Mouse (Mus musculus) liver, embryonic 13.5 days (tissue): ENCODE data around the gene Stxbp5. TPM values are rescaled to one million over a fixed set of nuclear protein-coding genes. Genes with fewer than 3 reads are reported as not detected.

Experiments used
- ATAC-seq: fragments of 200-750 bp; cut with Nextera tagmentation; 2 replicates; pipeline ENCODE4 v1.8.0; 2017; ENCODE audit warnings: low read depth, mild to moderate bottlenecking, moderate number of reproducible peaks, moderate library complexity
- DNase-seq: peaks from one replicate; pipeline ENCODE4 v3.0.0; 2022
- H3K27ac ChIP-seq: fragments of 300-500 bp; sonication (generic); 2 replicates; pipeline ENCODE4 v1.5.1; 2015; ENCODE audit warnings: moderate library complexity, mild to moderate bottlenecking, inconsistent platforms
- H3K27me3 ChIP-seq: fragments of 300-500 bp; sonication (generic); 2 replicates; pipeline ENCODE4 v1.6.1; 2015; ENCODE audit warnings: mild to moderate bottlenecking, inconsistent platforms
- H3K36me3 ChIP-seq: fragments of 300-500 bp; sonication (generic); 2 replicates; pipeline ENCODE4 v1.6.1; 2015; ENCODE audit warnings: mild to moderate bottlenecking, inconsistent platforms
- H3K4me1 ChIP-seq: fragments of 300-500 bp; sonication (generic); replicated peaks from 2 replicates; pipeline ENCODE4 v1.6.1; 2015; ENCODE audit warnings: inconsistent platforms
- H3K4me2 ChIP-seq: fragments of 300-500 bp; sonication (generic); 2 replicates; pipeline ENCODE4 v1.6.1; 2015; ENCODE audit warnings: inconsistent platforms, mild to moderate bottlenecking, moderate library complexity
- H3K4me3 ChIP-seq: fragments of 300-500 bp; sonication (generic); replicated peaks from 2 replicates; pipeline ENCODE4 v1.5.1; 2015; ENCODE audit warnings: mild to moderate bottlenecking, inconsistent platforms
- H3K9ac ChIP-seq: fragments of 300-500 bp; sonication (generic); 2 replicates; pipeline ENCODE4 v1.6.1; 2015; ENCODE audit warnings: mild to moderate bottlenecking, inconsistent platforms
- H3K9me3 ChIP-seq: fragments of 300-500 bp; sonication (generic); replicated peaks from 2 replicates; pipeline ENCODE4 v1.6.1; 2016; ENCODE audit warnings: inconsistent platforms
- WGBS: fragments of 180-500 bp; shearing (Covaris S2); methylation state at CpG from one replicate; pipeline ENCODE4 v1.1.7; 2015; ENCODE audit not compliant: insufficient replicate concordance; 5-methylcytosine and 5-hydroxymethylcytosine counted together
- polyA plus RNA-seq: library from polyadenylated mRNA; unstranded; fragments of >200 nt; fragmentation: Nextera tagmentation; extraction: Ambion mirVana; gene quantifications from 2 replicates; pipeline ENCODE4 v1.2.1, GENCODE M21; 2015

Stxbp5 gene
- polyA plus RNA-seq, 1 experiment from 2014 or later: 2.7 TPM

DNA sequence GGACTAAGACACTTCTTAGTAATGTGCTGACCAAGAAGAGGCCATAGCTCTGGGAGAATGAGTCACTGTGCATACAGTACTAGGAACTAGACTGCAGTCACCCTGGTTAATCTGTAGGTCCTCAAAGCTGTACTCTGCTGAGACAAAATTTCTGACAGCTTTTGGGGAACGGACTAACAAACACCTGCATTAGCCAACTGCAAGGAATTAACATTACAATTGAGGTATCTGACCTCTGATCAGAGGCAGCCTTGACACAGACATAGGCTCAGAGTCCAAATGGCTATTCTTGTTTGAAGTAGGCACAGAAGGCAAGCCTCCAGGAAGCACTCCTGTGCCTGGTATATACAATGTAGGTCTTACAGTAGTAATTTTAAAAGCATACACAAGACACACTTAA lies 99.3 kb downstream of the Stxbp5 start:
- Histone ChIP-seq H3K4me3 (no peak overlapping the region), H3K36me3 (peaks cover 18% of the 10 kb centered on the region), H3K9me3 (no peaks in the 10 kb centered on the region), H3K27me3 (no peaks in the 10 kb centered on the region), H3K4me2 (no peak overlapping the region), H3K9ac (no peak overlapping the region), H3K27ac (no peak overlapping the region), H3K4me1 (no peaks in the 10 kb centered on the region)
- DNase-seq (no peak), ATAC-seq (no peak)
- 72% methylated on average over 1 of the region's 1 CpGs for WGBS

GRCm38 (mm10) chr10:9799085-9799484 lies 101.8 kb downstream of the Stxbp5 start:
- 0 out of 2 replicates have a peak, but pooled peaks have one; percentile 54 for ATAC-seq
- no peak overlapping the region for H3K9ac ChIP-seq
- WGBS: 59% methylated on average over 1 of the region's 1 CpGs

DNA sequence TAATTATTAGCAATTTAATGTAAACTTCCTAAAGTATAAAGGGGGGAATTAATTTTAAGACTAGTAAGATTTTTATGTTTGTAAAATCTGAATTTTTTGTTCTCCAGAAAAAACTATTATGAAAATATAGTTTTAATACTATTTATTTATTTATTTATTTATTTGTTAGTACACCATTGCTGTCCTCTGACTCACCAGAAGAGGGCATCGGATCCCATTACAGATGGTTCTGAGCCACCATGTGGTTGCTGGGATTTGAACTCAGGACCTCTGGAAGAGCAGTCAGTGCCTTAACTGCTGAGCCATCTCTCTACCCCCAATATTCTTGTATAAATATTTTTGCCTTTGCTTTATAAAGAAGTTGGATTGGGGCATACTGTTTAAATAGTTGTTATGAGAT lies 104.5 kb downstream of the Stxbp5 start:
- 77% methylated on average over 1 of the region's 1 CpGs for WGBS

More at GRCm38 (mm10) chr10:9799085-9799484, 101.8 kb downstream of the Stxbp5 start:
- Histone ChIP-seq H3K4me3 (no peak overlapping the region), H3K9me3 (no peaks in the 10 kb centered on the region), H3K4me1 (peaks cover 5% of the 10 kb centered on the region; the same call in 1 of the 2 replicates), H3K4me2 (no peak overlapping the region), H3K27me3 (no peaks in the 10 kb centered on the region), H3K27ac (no peak overlapping the region), H3K36me3 (peaks cover 16% of the 10 kb centered on the region)
- no peak for DNase-seq

DNA sequence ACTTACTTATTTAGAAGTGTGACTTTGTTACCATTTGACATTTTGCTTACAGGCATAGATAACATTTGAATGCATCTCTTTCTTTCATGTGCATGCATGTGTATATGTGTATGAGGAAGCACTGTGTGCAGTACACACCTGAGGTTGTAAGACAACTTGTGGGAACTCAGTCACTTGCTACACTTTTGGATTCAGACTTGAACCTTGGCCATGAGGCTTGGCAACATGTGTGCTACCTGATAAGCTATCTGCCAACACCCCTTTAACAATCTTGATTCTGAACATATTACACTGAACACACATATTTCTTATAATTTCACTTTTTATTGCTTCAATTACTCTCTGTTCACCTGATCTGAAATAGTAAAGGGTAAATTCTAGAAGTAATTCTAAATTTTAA lies 106.5 kb downstream of the Stxbp5 start:
- no peak for DNase-seq
- Histone ChIP-seq H3K4me3 (no peak overlapping the region), H3K27me3 (no peaks in the 10 kb centered on the region), H3K4me1 (peaks cover 5% of the 10 kb centered on the region; the same call in 1 of the 2 replicates), H3K9me3 (no peaks in the 10 kb centered on the region), H3K36me3 (peaks cover 21% of the 10 kb centered on the region), H3K27ac (no peak overlapping the region), H3K9ac (no peak overlapping the region), H3K4me2 (no peak overlapping the region)
- ATAC-seq: no peak; the same call in 1 of the 2 replicates

More for the DNA sequence above, 104.5 kb downstream of the Stxbp5 start:
- DNase-seq (no peak), ATAC-seq (no peak)
- H3K9ac ChIP-seq: no peak overlapping the region
- no peak overlapping the region for H3K4me3 ChIP-seq
- H3K36me3 ChIP-seq: peaks cover 16% of the 10 kb centered on the region
- H3K4me2 ChIP-seq: no peak overlapping the region
- H3K27ac ChIP-seq: no peak overlapping the region
- no peaks in the 10 kb centered on the region for H3K27me3 ChIP-seq
- H3K9me3 ChIP-seq: no peaks in the 10 kb centered on the region
- H3K4me1 ChIP-seq: peaks cover 5% of the 10 kb centered on the region; the same call in 1 of the 2 replicates

DNA sequence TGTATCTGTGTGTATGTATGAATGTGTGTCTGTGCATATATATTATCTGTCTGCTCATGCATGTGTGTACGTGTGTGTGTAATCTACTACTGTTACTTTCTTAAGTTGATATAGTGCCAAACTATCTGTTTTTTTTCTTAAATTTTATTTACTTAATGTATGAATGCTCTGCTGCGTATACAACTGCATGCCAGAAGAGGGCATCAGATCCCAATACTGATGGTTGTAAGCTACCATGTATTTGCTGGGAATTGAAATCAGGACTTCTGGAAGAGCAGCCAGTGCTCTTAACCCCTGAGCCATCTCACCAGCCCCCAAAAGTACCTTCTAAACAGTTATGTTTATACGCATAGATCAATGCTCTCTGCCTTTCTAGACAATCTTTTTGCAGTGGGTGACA lies 109.9 kb downstream of the Stxbp5 start:
- Histone ChIP-seq H3K27me3 (no peaks in the 10 kb centered on the region), H3K9me3 (no peaks in the 10 kb centered on the region), H3K9ac (no peak overlapping the region), H3K36me3 (peaks cover 8% of the 10 kb centered on the region; the same call in 1 of the 2 replicates), H3K4me2 (no peak overlapping the region), H3K4me3 (no peak overlapping the region), H3K27ac (no peak overlapping the region), H3K4me1 (peaks cover 5% of the 10 kb centered on the region; the same call in 1 of the 2 replicates)
- WGBS: 76% methylated on average over 3 of the region's 3 CpGs
- ATAC-seq (no peak), DNase-seq (no peak)

GRCm38 (mm10) chr10:9786461-9786860 lies 114.4 kb downstream of the Stxbp5 start:
- no peak overlapping the region for H3K9ac ChIP-seq
- ATAC-seq (no peak), DNase-seq (no peak)
- no peak overlapping the region for H3K27ac ChIP-seq
- H3K4me1 ChIP-seq: no peaks in the 10 kb centered on the region
- H3K4me3 ChIP-seq: no peak overlapping the region
- peaks cover 8% of the 10 kb centered on the region; the same call in 1 of the 2 replicates for H3K36me3 ChIP-seq
- H3K9me3 ChIP-seq: no peaks in the 10 kb centered on the region
- no peaks in the 10 kb centered on the region for H3K27me3 ChIP-seq
- WGBS: 86% methylated on average over 11 of the region's 11 CpGs
- no peak overlapping the region for H3K4me2 ChIP-seq

DNA sequence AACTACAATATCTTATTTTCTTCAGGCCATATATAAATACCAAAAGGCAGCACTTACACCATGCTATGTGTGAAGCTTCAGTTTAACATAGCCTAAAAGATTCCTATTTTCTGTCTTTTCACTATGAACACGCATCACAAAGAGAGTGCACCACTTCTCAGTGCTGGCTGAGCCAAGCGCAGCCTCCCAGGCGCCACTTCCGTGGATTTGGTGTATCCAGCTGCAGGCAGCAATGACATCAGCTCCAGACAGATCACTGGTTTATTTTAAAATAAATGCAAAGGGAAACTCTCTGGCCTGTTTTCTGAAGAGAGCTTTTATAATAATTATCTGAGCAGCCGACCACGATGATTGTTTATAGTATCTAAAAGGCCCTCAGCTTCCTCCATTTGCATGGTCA lies 115.2 kb downstream of the Stxbp5 start:
- Histone ChIP-seq H3K4me1 (no peaks in the 10 kb centered on the region), H3K4me3 (no peak overlapping the region), H3K9ac (no peak overlapping the region), H3K27ac (no peak overlapping the region), H3K9me3 (no peaks in the 10 kb centered on the region), H3K4me2 (no peak overlapping the region), H3K36me3 (0 out of 2 replicates have a peak, but pooled peaks cover 2% of the 10 kb centered on the region), H3K27me3 (no peaks in the 10 kb centered on the region)
- WGBS: 83% methylated on average over 6 of the region's 6 CpGs
- ATAC-seq: no peak
- no peak for DNase-seq

DNA sequence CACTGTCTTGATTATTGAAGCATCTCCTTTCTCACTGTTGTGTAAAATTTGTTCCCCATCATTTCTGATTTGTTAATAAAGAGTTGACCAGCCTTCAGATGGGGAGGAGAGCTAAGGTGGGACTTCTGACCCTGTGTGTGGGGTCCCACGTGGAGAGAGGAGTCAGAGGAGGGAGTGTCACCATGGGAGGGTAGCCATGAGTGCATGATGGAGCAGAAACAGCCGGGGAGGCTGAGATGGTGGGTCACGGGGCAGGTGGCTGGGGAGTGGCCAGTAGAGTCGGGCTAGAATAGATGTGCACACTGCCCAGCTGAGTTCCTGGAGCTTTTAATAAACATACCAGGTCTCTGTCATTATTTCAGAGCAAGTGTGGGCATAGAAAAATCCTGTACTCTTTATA lies 121.0 kb downstream of the Stxbp5 start:
- no peak for ATAC-seq
- Histone ChIP-seq H3K4me3 (no peak overlapping the region), H3K36me3 (0 out of 2 replicates have a peak, but pooled peaks cover 3% of the 10 kb centered on the region), H3K9me3 (no peaks in the 10 kb centered on the region), H3K27me3 (no peaks in the 10 kb centered on the region), H3K9ac (no peak overlapping the region), H3K4me1 (no peaks in the 10 kb centered on the region), H3K27ac (no peak overlapping the region), H3K4me2 (no peak overlapping the region)
- 71% methylated on average over 4 of the region's 4 CpGs for WGBS
- no peak for DNase-seq

DNA sequence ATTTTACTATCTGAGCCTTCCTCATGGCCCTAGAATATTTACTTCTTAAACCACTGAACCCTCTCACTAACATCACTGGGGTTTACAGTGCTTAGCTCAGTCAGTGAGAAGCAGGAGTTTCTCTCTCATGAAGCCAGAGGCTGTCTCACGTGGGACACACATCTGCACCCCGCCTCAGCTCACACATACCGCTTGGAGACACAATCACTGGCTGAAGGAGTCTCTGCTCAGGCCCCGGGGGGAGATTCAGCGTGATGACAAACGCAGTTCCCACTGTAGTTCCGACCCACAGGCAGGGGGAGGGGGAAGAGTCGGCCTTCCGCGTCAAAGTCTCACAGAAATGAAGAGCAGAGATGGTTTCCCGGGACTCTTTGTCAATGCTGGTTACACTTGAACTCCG lies 130.6 kb downstream of the Stxbp5 start:
- Histone ChIP-seq H3K36me3 (peaks cover 32% of the 10 kb centered on the region), H3K4me3 (no peak overlapping the region), H3K9me3 (no peaks in the 10 kb centered on the region), H3K27ac (no peak overlapping the region), H3K27me3 (no peaks in the 10 kb centered on the region), H3K9ac (no peak overlapping the region), H3K4me1 (no peaks in the 10 kb centered on the region), H3K4me2 (no peak overlapping the region)
- WGBS: 74% methylated on average over 12 of the region's 12 CpGs
- DNase-seq (no peak), ATAC-seq (no peak)

DNA sequence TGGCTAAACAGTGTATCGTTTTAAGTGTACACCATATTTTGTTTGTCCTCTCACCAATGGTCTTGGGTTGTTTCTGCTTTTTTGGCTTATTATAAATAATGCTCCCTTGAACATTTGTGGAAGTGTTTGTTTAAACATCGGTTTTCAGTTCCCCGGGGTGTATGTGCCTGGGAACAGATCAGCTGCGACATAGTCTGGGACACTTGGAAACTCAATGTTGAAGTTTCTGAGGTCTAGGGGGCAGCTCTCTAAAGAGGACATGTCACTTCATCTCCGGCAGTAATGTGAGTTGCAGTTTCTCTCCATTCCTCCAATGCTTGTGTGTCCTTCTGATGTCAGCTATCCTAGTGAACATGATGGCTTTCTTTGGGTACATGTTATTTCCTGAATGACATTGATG lies 137.0 kb downstream of the Stxbp5 start:
- no peak overlapping the region for H3K9ac ChIP-seq
- H3K36me3 ChIP-seq: peaks cover 36% of the 10 kb centered on the region
- H3K9me3 ChIP-seq: no peaks in the 10 kb centered on the region
- H3K4me2 ChIP-seq: no peak overlapping the region
- no peak overlapping the region for H3K4me3 ChIP-seq
- DNase-seq (no peak), ATAC-seq (no peak)
- WGBS: 81% methylated on average over 5 of the region's 5 CpGs
- H3K27ac ChIP-seq: no peak overlapping the region
- H3K4me1 ChIP-seq: no peaks in the 10 kb centered on the region
- no peaks in the 10 kb centered on the region for H3K27me3 ChIP-seq

GRCm38 (mm10) chr10:9760264-9760663 lies 140.6 kb downstream of the Stxbp5 start:
- no peak overlapping the region for H3K4me2 ChIP-seq
- no peaks in the 10 kb centered on the region for H3K27me3 ChIP-seq
- H3K9ac ChIP-seq: no peak overlapping the region
- 72% methylated on average over 8 of the region's 8 CpGs for WGBS
- DNase-seq (no peak), ATAC-seq (no peak)
- H3K4me1 ChIP-seq: peaks cover 3% of the 10 kb centered on the region; the same call in 1 of the 2 replicates
- no peaks in the 10 kb centered on the region for H3K9me3 ChIP-seq
- no peak overlapping the region for H3K4me3 ChIP-seq
- peaks cover 18% of the 10 kb centered on the region for H3K36me3 ChIP-seq
- H3K27ac ChIP-seq: no peak overlapping the region

GRCm38 (mm10) chr10:9756546-9756945 lies 144.3 kb downstream of the Stxbp5 start:
- no peak overlapping the region for H3K4me2 ChIP-seq
- peaks cover 9% of the 10 kb centered on the region; the same call in 1 of the 2 replicates for H3K36me3 ChIP-seq
- H3K27me3 ChIP-seq: no peaks in the 10 kb centered on the region
- no peak overlapping the region for H3K9ac ChIP-seq
- DNase-seq (no peak), ATAC-seq (no peak)
- no peak overlapping the region for H3K27ac ChIP-seq
- H3K4me3 ChIP-seq: no peak overlapping the region
- peaks cover 3% of the 10 kb centered on the region; the same call in 1 of the 2 replicates for H3K4me1 ChIP-seq
- no peaks in the 10 kb centered on the region for H3K9me3 ChIP-seq
- WGBS: 71% methylated on average over 6 of the region's 6 CpGs
